Mouse (Mus musculus) megakaryocyte, embryonic 14.5 days (primary cell): Measurements from ENCODE around the gene Lysmd4. TPM values are rescaled to one million over a fixed set of nuclear protein-coding genes. Genes with fewer than 3 reads are reported as not detected.

Experiments used
- H3K27me3 ChIP-seq: replicated peaks from 2 replicates; pipeline ENCODE3; 2012; ENCODE audit warnings: inconsistent platforms
- H3K36me3 ChIP-seq: replicated peaks from 2 replicates; pipeline ENCODE3; 2012; ENCODE audit warnings: low read length, inconsistent platforms, mixed read lengths
- H3K4me1 ChIP-seq: 2 replicates; pipeline ENCODE4 v1.6.1; 2012; ENCODE audit warnings: inconsistent platforms
- H3K4me3 ChIP-seq: replicated peaks from 2 replicates; pipeline ENCODE3; 2012; ENCODE audit warnings: moderate library complexity, mild to moderate bottlenecking, inconsistent platforms
- H3K9me3 ChIP-seq: 2 replicates; pipeline ENCODE4 v1.6.1; 2012; ENCODE audit warnings: inconsistent platforms
- FLI1 ChIP-seq: IDR thresholded peaks from 2 replicates; pipeline ENCODE4 v1.6.1; 2012; ENCODE audit warnings: low read length, inconsistent platforms, mixed read lengths
- GATA1 ChIP-seq: IDR thresholded peaks from 3 replicates; pipeline ENCODE4 v1.6.1; 2012; ENCODE audit warnings: mixed read lengths, low read length, inconsistent platforms, borderline replicate concordance
- polyA plus RNA-seq: library from polyadenylated mRNA; stranded (reverse); fragments of >175 nt; gene quantifications from 2 replicates; pipeline ENCODE4 v1.2.3, GENCODE M21; 2012; ENCODE audit warnings: low replicate concordance; ENCODE audit not compliant: insufficient read depth

Gene Lysmd4
- polyA plus RNA-seq, 1 experiment, result 2.0 TPM

- no peak for TF ChIP-seq GATA1
- TF ChIP-seq FLI1, result no peak
- Histone ChIP-seq H3K9me3 (no peaks in the 10 kb centered on the region), H3K4me1 (peaks cover 41% of the 10 kb centered on the region), H3K4me3 (no peak overlapping the region), H3K27me3 (no peaks in the 10 kb centered on the region), H3K36me3 (peaks cover 31% of the 10 kb centered on the region)
Measured at GRCm38 (mm10) chr7:67307078-67307477, 84.7 kb downstream of the Lysmd4 start.

GRCm38 (mm10) chr7:67308102-67308501 lies 85.8 kb downstream of the Lysmd4 start:
- Histone ChIP-seq H3K9me3 (no peaks in the 10 kb centered on the region), H3K4me1 (peaks cover 45% of the 10 kb centered on the region), H3K27me3 (no peaks in the 10 kb centered on the region), H3K36me3 (peaks cover 34% of the 10 kb centered on the region), H3K4me3 (no peak overlapping the region)
- TF ChIP-seq FLI1 (no peak), GATA1 (no peak)

DNA sequence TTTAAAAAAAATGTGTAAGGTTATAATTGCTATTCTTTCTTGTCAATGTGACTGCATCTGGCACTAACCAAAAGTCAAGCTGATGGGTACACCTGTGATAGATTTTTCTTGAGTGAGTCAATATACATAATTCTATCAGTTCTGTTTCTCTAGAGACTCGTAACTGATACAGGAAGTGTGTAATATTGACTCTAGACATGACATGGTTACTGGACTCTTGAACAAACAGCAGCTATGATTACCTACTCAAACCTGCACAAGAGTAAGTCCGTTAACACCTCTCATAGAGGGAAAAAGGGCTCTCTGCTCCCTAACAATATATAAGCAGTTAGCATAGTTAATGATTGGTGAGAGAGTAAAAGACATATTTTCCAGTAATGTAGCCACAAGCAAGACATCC lies 87.8 kb downstream of the Lysmd4 start:
- TF ChIP-seq FLI1 (no peak), GATA1 (no peak)
- Histone ChIP-seq H3K36me3 (peaks cover 35% of the 10 kb centered on the region), H3K9me3 (no peaks in the 10 kb centered on the region), H3K4me1 (peaks cover 44% of the 10 kb centered on the region), H3K27me3 (no peaks in the 10 kb centered on the region), H3K4me3 (no peak overlapping the region)

DNA sequence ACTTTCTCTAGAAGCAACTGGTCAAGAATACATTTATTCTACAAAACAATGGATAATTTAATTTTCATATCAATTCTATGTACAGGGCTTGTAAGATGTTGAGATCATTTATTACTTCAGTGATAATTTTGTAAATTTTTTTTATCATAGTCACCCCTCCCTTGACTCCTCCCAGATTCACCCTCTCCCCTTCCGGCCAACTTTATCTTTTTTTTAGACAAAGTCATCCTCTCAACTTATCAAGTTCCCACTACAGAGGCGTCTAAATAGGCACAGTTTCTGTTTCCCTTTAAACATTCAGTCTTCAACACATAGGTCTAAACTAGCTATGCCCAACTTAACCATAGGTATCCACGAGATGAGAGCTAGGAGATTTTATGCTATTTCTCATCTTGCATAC lies 90.9 kb downstream of the Lysmd4 start:
- Histone ChIP-seq H3K9me3 (no peaks in the 10 kb centered on the region), H3K27me3 (no peaks in the 10 kb centered on the region), H3K36me3 (peaks cover 44% of the 10 kb centered on the region), H3K4me1 (peaks cover 37% of the 10 kb centered on the region), H3K4me3 (no peak overlapping the region)
- TF ChIP-seq FLI1 (no peak), GATA1 (no peak)

- Histone ChIP-seq H3K4me1 (peaks cover 18% of the 10 kb centered on the region), H3K36me3 (peaks cover 18% of the 10 kb centered on the region), H3K4me3 (no peak overlapping the region), H3K27me3 (no peaks in the 10 kb centered on the region), H3K9me3 (no peaks in the 10 kb centered on the region)
- TF ChIP-seq GATA1, result no peak
- TF ChIP-seq FLI1, result no peak
Measured at GRCm38 (mm10) chr7:67318697-67319096, 96.4 kb downstream of the Lysmd4 start.

- peaks cover 15% of the 10 kb centered on the region for H3K36me3 ChIP-seq
- H3K4me3 ChIP-seq, result no peak overlapping the region
- peaks cover 21% of the 10 kb centered on the region for H3K4me1 ChIP-seq
- TF ChIP-seq GATA1 (no peak), FLI1 (no peak)
- H3K9me3 ChIP-seq, result no peaks in the 10 kb centered on the region
- no peaks in the 10 kb centered on the region for H3K27me3 ChIP-seq
Measured at GRCm38 (mm10) chr7:67320359-67320758, 98.0 kb downstream of the Lysmd4 start.

- Histone ChIP-seq H3K4me3 (no peak overlapping the region), H3K27me3 (no peaks in the 10 kb centered on the region), H3K9me3 (no peaks in the 10 kb centered on the region), H3K36me3 (peaks cover 40% of the 10 kb centered on the region), H3K4me1 (peaks cover 28% of the 10 kb centered on the region)
- TF ChIP-seq GATA1, result no peak
- TF ChIP-seq FLI1, result no peak
Measured at GRCm38 (mm10) chr7:67342067-67342625, 119.8 kb downstream of the Lysmd4 start.

GRCm38 (mm10) chr7:67344443-67344842 lies 122.1 kb downstream of the Lysmd4 start:
- Histone ChIP-seq H3K4me3 (no peak overlapping the region), H3K27me3 (no peaks in the 10 kb centered on the region), H3K4me1 (peaks cover 27% of the 10 kb centered on the region), H3K36me3 (peaks cover 41% of the 10 kb centered on the region), H3K9me3 (no peaks in the 10 kb centered on the region)
- TF ChIP-seq FLI1 (no peak), GATA1 (no peak)

DNA sequence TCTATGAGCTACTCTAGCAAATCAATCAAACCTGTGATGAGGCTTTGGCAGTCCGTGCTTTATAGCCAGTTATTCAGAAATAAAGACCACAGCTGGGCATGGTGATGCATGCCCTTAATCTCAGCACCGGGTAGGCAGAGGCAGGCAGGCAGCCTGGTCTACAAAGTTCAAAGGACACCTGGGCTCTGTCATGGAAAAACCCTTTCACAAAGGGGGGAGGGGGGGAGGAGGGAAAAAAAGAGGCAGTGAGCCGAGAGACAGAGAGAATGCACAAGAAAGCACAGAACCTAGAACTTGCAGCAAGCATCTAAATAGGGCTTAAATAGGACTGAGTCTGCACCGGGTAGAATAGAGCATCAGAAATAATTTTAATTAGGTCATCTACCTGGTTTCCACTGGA lies 130.6 kb downstream of the Lysmd4 start:
- Histone ChIP-seq H3K4me1 (peaks cover 41% of the 10 kb centered on the region), H3K36me3 (peaks cover 19% of the 10 kb centered on the region), H3K4me3 (no peak overlapping the region), H3K27me3 (no peaks in the 10 kb centered on the region), H3K9me3 (no peaks in the 10 kb centered on the region)
- TF ChIP-seq GATA1 (no peak), FLI1 (no peak)

- Histone ChIP-seq H3K4me1 (peaks cover 41% of the 10 kb centered on the region), H3K9me3 (no peaks in the 10 kb centered on the region), H3K4me3 (peak overlapping the region; percentile 28), H3K36me3 (peaks cover 16% of the 10 kb centered on the region), H3K27me3 (no peaks in the 10 kb centered on the region)
- TF ChIP-seq GATA1, result no peak
- no peak for TF ChIP-seq FLI1
Measured at GRCm38 (mm10) chr7:67353667-67354066, 131.3 kb downstream of the Lysmd4 start.

DNA sequence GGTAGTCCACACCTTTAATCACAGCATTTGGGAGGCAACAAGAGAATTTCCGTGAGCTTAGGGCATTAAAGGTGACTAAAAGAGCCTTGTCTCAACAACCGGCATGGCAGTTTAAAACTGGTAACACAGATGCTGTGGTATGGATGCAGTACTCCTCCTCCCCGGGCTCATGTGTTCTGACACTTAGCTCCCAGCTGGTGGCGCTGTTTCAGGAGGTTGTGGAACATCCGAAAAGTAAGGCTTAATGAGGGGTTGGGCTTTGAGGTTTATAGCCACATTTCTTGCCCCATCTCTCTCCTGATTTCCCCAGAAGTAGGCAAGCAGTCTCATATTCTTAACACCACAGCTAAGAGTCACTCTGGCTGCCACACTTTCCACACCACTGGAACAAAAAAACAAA lies 133.5 kb downstream of the Lysmd4 start:
- no peaks in the 10 kb centered on the region for H3K27me3 ChIP-seq
- no peak overlapping the region for H3K4me3 ChIP-seq
- TF ChIP-seq FLI1 (no peak), GATA1 (no peak)
- H3K9me3 ChIP-seq, result no peaks in the 10 kb centered on the region
- peaks cover 6% of the 10 kb centered on the region for H3K36me3 ChIP-seq
- peaks cover 49% of the 10 kb centered on the region for H3K4me1 ChIP-seq

Other genes starting within 250 kb of the Lysmd4 start
- gene Mef2a, start 150.3 kb downstream of the Lysmd4 start, polyA plus RNA-seq, result 0.58 and 3.5 TPM in 2 replicates